Mouse (Mus musculus) megakaryocyte-erythroid progenitor cell, adult 5-6 weeks (primary cell): Measurements from ENCODE around the gene Ccdc15. TPM values are rescaled to one million over a fixed set of nuclear protein-coding genes. Genes with fewer than 3 reads are reported as not detected.
"Not testable (repeated sequence)": the region's sequence is repeated elsewhere in the genome, so short reads cannot be mapped to it uniquely, and the experiment has no call there.

Source experiments
- ATAC-seq: replicated peaks from 2 replicates; pipeline ENCODE4 v1.8.0; 2016; ENCODE audit warnings: mild to moderate bottlenecking, inconsistent platforms; ENCODE audit not compliant: severe bottlenecking, poor library complexity, low FRiP score, low TSS enrichment
- total RNA-seq, 2 experiments: library from RNA; stranded (forward) in 1 of 2; stranded (reverse) in 1 of 2; fragments of 200-1000, 215-1000 nt in 1 of 2; fragments of >200 nt in 1 of 2; fragmentation: Nextera tagmentation in 1 of 2; gene quantifications; 2 replicates each; pipeline ENCODE4 v1.2.3; 2014 to 2017

Ccdc15 gene
- total RNA-seq, 2 experiments from 2014 or later: 12.8 to 22.3 TPM

DNA sequence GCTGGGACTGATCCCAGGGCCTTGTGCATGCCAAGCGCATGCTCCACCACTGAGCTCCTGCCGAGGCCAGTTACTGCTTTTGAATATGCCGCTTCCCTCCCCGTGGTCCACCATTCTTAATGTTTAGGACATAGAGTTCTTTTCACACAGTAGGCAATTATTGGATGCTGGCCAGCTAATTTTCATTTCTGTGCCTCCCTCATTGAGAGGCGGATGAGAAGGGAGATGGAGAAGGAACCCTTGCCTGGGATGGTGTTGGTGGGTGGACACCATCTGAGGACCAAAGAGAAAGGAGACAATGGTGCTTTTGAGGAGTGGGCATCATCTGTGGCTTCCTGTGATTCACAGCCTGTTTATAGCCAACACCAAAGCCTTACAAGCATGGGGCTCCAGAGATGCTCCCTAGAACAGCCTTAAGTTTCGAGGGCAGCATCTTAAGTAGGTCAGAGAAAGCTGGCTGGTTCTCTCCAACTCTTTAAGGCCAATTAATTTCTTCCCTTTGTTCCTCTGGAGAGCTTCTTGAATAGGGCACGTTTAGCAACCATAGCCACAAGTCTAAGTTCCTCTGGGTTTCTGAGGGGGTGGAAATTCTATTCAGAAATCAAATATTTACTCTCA lies 10.6 kb upstream of the Ccdc15 start:
- ATAC-seq: no peak

DNA sequence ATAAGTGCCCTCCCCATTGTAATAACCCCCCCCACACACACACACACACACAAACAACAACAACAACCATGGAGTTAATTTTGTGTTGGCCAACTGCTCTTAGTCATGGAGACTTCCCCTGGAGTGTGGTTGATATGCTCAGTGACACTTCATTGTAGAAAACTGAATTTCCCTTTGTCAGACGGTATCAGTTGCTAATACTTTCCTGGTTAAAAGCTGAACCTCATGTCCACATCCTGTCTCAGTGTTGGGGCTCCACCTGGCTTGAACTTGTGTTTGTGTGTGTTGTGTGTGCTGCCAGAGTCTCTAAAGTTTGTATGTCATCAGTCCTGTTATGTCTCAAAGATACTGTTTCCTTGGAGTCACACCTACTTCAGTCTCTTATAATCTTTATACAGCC lies 6.3 kb upstream of the Ccdc15 start:
- no peak for ATAC-seq

DNA sequence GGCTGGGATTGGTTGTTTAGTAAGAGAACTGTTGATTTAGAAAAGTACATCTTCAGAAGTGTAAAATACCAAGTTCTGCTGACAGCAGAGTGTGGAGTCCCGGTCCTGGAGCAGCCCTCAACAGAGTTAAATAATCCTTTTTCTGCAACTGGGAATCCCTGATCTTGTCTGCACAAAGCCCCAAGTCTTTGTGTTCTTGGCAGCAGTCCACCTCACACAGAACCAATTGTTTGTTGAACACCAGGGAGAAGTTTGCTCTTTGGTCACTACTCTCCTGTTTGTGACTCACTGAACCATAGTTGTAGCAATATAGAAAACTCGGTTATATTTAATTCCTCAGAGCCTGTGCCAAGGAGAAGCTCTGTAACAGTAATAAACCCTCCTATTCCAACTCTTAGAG lies 3.0 kb upstream of the Ccdc15 start:
- ATAC-seq: no peak

DNA sequence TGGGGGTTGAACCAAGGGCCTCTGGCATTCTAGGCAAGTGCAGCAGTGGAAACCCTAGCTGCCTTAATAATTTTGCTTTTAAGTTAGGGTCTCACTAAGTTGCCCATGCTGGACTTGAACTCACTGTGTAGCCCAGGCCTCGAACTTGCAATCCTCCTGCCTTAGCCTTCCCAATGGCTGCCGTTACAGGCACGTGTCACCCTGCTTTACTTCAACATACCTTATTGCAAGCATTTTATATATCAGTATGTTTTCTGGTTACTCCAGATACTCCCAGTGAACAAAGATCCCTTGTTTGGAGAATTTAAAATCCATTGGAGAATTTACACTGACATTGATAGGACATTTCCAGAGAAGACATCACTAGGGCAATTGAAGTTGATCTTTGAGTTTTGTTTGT lies 818 bp upstream of the Ccdc15 start:
- ATAC-seq: no peak

DNA sequence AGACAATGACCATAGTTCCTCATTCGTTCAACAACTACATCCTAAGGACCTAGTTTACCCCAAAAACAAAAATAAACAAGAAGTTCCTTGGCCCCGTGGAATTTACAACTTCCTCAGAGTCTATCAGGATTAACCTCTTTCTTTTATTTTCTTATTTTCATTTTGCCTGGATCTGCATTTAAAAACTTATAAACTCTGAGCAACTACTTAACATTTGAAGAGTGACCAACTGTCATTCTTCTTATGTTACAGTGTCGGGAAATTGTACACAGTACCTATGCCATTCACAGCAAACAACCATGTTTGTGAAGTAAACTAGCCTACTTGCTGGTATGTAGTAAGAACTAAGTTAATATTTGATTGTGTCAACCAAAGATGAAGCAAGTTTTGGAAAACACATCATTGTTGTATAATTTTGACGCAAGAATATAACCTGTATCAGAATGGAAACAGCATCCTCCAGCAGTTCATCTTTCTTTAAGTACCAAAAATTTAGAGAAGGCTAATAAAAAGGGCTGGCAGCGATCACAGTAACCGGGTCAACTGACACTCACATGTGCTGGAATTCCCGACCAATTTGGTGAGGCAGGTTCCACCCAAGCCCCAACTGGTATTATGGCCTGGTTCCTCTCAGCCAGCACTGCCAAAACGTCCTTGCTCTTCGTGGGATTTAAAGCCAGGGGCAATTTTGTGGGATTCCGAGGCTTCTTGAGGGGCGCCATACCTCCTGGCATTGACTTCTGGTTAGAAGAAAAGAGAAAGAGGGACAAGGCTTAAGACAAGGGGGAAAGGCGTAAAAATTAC lies 846 bp downstream of the Ccdc15 start:
- ATAC-seq: peak; percentile 24

DNA sequence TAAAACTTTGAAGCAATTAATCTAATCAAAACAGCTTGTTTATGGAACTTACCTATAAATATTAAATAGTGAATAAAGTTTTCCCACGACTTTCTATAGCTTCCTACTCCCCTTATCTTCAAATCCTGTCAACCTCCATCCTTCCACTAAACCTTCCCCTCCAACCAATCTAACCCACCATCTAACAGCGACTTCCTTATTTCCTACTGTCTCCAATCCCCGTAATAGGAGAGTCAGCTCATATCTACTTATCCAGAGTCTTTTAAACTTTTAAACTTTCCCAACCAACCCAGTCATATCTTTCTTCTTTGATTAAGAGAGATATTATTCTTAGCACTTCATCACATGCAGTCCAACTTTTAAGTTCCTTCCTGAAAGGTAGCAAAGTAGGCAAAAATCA lies 2.8 kb downstream of the Ccdc15 start:
- ATAC-seq: no peak

DNA sequence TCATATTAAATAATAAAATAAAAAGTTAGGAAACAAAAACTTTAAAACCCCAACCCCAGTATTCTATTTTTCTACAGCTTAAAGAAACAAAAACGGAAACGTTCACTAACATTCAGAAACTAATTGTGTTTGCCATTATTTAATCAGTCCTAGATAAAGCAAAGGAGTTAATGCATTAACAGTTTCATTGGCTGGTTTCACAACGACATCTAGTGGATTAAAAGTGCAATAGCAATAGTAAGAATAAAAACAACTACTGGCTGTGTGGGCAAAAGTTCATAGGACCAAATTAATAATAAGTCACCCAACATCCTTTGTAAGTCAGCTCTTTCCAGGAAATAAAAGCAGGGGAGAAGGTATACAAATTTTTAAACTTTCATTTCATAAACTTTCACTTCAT lies 18.8 kb downstream of the Ccdc15 start:
- ATAC-seq: peak; percentile 57; the same call in 1 of the 2 replicates

DNA sequence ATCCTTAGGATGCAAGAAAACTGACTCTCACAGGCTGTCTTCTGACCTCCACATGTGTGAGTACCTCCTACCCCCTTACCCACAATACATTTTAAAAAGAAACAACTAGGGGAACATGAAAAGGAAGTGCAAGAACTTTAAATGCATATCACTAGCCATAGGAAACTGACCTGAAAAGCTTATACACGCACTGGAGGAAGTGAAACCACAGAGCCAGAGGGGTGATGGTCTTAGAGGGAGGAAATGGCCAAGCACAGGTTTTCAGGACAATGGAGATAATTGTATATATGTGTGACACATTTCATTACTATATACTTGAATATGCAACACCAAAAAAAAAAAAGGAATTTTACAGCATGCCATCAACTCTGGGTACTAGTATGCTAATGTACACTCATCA lies 46.5 kb downstream of the Ccdc15 start:
- no peak for ATAC-seq

DNA sequence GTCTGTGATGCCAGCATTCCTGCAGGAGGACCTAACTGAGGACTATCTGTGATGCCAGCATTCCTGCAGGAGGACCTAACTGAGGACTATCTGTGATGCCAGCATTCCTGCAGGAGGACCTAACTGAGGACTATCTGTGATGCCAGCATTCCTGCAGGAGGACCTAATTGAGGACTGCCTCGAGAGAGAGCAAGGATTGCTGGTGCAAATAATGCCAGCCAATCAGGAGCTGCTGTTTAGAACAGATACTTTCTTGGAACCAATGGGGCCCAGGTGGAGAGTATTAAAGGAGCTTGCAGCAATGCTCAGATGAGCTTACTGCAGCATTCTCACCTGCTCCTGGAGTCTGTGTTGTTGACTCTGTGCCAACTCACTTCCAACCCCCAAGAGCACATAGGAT lies 47.7 kb downstream of the Ccdc15 start:
- not testable (repeated sequence) for ATAC-seq

DNA sequence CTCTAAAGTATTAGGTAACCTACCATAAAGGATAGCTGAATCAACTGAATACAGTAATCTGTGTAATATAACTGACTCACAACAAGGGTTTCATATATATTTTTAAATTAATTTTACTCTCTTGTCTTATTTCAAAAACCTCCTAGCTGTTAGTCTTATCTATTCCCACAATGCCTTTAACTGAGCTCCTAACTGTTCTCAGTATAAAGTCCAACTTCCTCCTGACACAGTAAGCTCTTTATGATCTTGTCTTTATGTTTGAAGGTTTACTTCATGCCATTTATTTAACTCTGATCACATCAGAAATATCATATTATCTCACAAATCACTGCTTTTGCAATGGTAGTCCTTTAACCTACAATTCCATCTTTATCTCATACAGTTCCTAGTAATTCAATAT lies 52.6 kb downstream of the Ccdc15 start:
- ATAC-seq: no peak

DNA sequence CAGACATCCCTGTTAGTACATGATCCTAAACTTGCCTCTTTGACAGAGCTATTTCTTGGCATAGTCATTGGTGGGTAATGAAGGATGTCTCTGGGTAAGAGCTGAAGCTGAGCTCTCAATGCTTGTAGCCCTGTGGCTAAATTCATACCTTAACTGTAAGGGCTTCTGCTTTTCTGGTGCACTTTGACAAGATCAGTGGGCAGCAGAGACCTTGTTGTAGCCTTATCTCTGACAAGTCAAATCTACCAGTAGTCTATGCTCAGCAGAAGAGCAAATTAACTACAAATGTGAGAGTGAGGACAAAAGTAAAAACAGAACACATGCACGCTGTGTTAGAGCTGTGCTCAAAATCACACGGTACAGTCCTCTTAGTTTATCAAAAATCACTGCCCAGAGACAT lies 81.6 kb downstream of the Ccdc15 start:
- ATAC-seq: no peak; the same call in 1 of the 2 replicates

DNA sequence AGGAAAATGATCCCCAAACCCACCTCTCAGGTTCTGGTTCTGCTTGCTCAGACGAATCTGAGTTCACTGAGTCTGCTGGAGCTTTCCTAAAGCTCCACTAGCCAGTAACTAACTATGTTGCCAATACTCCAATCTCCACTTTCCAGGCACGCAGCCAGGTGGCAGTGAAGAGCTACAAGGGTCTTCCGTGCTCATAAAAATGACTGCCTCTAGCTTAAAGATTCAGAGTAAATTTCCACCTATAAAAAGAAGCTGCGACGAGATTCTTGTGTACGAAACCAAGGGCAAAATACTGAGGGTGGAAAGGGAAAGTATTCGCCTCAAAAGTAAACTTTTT lies 92.4 kb downstream of the Ccdc15 start:
- peak; percentile 69 for ATAC-seq

DNA sequence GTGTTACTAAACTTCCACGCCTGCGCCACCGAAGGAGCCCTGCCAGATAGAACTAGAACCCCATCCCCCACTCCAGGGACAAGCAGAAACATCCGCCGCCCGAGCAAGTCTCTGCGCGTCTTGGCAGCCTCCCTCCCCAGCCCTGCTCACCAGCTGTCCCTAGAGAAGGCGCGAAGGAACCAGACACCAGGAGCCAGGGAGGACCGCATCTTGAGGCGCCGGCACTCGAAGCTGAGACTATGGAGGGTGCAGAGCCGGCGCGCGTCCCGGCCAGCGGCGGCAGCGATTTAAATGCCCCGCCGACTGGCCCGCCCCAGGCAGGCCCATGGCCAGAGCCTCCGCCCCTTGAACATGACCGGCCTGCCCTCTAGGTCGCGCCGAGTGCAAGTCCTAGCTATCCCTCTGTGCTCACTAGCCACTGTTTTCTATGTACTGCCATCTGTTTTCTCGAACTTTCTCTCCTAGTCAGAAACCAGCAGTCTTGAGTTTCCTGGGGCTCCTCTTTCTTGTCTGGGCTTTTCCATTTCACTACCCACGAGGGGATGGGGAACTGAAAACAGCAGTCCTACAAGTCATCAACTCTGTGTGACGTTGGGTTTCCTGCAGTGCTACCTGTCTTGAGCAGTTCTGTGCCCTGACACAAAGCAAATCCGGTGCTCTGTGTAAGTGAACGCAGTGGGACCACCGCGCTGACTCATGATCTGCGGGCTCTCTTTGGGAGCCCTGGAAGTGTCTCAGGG lies 92.9 kb downstream of the Ccdc15 start, which contains the start of gene Slc37a2:
Slc37a2 (minus strand) TSS at position 590 of the 740 bp plus-strand sequence.
- peak; percentile 61 for ATAC-seq

DNA sequence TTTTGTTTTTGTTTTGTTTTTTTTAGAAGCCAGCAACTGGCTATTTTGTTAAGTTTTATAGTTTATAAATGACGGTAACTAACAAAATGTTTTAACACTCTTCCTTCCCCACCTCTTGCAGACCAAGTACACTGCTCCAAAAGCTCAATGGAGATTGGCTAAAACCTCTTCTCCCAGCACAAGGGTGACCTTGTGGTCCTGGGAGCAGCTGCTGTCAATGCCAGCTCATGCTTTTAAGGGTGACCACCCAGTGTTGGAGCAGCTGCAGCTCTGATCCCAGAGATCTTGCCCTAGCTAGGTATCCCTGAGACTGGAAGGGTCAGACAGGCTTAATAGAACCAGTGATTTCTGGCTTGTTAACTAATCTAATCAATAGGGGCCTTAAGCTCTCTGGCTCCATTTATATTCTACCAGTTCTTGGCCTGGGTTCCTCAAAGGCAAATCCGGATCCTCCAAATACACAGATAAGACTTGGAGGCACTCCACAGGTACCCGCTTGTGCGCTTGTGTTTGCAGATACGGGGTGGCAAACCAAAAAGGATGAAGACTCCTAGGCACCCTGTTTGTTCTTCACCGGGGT lies 93.6 kb downstream of the Ccdc15 start:
- 0 out of 2 replicates have a peak, but pooled peaks have one; percentile 8 for ATAC-seq

DNA sequence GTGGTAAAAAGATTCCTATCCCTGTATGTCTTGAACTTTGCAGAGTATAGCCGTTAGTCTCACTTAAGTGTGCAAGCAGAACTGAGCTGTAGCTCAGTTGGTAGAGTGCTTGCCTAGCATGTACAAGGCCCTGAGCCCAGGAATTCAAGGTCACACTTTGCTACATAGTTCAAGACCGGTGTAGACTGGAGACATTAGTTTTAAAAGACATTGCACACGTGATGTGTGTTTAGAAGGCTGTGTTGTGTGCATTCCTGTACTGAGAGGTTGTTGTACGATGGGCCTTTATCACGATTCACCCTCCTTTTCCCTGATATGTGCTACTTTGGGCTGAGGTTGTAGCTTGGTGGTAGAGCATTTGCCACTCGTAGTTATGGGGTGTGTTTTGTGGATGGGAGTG lies 97.6 kb downstream of the Ccdc15 start:
- no peak for ATAC-seq

DNA sequence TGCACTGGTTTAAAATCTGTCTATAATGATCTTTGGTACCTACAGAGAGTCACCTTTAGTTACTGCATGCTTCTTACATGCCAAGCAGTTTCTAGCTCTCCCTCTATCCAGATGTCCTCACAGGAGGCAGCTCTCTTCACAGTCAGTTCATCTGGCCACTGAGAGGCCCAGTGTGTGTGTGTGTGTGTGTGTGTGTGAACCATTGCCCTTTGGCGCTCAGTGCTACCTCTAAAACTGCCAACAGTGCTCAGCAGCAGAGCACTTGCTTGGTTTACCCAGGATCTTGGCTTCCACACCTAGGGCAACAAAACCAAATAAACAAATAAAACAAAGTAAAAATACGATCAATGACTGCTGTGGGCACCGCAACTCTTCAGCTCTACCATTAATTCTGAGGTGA lies 98.3 kb downstream of the Ccdc15 start:
- ATAC-seq: no peak

DNA sequence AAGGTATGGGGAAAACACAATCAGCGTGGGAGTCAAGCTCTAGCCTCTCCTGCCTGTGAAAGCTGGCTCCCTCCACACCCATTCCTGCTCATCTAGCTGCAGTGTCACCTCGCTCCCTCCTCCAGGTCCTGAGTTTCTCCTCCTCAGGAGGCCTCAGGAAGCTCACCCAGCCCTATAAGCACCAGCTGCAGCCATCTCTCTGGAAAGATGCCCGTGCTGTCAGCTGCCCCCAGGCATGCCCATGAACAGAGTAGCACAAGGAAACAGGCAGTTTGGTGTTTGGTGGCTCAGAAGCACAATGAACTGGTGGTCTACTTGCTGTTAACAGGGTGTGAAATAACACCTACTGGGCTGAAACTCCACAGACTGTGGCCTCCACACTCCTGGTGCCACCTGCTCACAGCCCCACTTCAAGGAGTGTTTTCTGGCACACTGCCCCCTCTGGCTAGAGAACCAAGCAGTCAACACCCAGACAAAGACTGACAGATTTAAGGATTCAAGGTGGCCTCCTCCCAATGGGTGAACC lies 99.8 kb downstream of the Ccdc15 start:
- peak; percentile 46; the same call in 1 of the 2 replicates for ATAC-seq

DNA sequence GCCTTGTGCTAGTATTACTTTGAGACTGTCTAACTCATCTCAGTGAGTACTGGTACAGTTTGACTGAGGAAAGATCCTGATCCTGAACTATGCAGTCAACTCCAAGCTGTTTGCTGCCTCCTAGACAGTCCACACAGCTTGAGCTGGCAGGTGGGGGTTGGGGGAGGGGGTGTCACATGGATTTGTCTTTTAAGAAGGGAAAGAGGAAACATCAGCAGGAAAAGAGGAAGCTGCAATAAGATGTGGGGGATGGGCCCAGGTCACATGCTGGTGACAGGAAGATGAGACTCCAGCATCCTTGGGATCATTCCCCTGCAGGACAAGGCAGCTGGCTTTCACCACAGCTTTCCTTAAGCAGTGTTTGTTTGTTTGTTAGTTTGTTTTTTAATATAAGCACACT lies 100.8 kb downstream of the Ccdc15 start:
- no peak for ATAC-seq

DNA sequence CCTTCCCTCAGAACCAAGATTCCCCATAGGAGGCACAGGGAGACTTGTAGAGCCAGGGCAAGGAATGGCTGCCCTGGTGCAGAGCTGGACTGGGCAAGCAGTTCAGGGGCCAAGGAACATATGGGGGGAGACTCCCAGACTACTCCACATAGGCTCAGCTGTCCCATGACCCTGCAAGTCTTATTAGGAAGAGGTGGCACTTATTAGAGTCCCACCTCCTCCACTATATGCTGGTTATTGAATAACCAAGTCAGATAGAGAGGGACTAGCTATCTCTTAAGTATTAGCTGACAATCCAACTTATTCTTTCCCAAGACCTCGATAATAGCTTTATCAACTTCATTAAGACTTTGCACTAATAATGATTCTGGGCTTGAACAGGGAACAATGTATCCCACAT lies 102.4 kb downstream of the Ccdc15 start:
- ATAC-seq: no peak

DNA sequence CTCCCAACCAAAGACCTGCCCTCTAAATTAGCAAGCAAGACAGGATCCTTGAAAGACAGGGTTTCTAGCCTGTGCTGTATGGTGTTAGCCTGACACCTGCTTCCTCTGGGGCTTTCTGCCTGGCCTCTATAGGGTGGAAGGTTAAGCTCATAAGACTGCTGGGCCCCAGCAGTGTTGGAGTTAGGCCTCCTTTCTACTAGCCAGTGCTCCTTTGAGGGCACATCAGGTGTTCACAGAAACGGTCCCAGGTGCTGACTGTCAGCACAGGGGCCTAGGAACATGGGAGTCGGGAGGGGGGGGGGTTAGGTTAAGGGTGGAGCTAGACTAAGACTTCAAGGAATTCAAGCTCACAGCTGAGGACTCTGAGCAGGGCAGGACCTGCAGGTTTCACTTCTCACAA lies 102.8 kb downstream of the Ccdc15 start:
- no peak for ATAC-seq
